Mouse (Mus musculus) bone marrow, adult 2 months (tissue): ENCODE data around the gene Gm42906.

Experiments
- CTCF ChIP-seq: fragments of 200-500 bp; IDR thresholded peaks from 2 replicates; pipeline ENCODE4 v1.5.1; 2011; ENCODE audit warnings: low read length, control low read depth; ENCODE audit not compliant: control insufficient read depth, insufficient read depth
- POLR2A ChIP-seq: fragments of 200-500 bp; IDR thresholded peaks from 2 replicates; pipeline ENCODE4 v1.6.1; 2011; ENCODE audit warnings: low read depth, mild to moderate bottlenecking, control low read depth, low read length, borderline replicate concordance; ENCODE audit not compliant: control insufficient read depth

GRCm38 (mm10) chr5:151421859-151422258 lies 6.1 kb downstream of the Gm42906 start:
- no peak for TF ChIP-seq POLR2A
- no peak for TF ChIP-seq CTCF
